Mouse (Mus musculus): ENCODE results near the gene Gnptab. TPM values are rescaled to one million over a fixed set of nuclear protein-coding genes. Genes with fewer than 3 reads are reported as not detected.
"Not testable (repeated sequence)": the region's sequence is repeated elsewhere in the genome, so short reads cannot be mapped to it uniquely, and the experiment has no call there.

Gene Gnptab
- total RNA-seq, 2 experiments from 2014 or later = 101 to 102 TPM

DNA sequence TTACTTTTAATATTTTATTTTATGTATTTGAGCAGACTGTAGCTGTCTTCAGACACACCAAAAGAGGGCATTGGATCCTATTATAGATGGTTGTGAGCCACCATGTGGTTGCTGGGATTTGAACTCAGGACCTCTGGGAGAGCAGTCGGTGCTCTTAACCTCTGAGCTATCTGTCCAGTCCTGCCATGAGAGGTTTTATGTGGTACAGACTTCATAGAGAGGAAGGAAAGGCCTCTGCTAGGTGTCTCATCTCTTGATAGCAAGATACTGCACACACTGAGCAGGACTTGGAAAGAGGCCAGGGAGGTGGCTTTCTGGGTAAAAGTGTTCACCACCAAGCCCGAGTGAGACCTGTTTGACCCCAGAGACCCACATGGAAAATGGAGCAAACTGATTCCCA, 6.0 kb upstream of the Gnptab start:
- intact Hi-C loops (cut with DNase I); DNase-seq (ENCODE audit: extremely low spot score in 1 of 2, low spot score in 2 of 2): not testable (repeated sequence)

DNA sequence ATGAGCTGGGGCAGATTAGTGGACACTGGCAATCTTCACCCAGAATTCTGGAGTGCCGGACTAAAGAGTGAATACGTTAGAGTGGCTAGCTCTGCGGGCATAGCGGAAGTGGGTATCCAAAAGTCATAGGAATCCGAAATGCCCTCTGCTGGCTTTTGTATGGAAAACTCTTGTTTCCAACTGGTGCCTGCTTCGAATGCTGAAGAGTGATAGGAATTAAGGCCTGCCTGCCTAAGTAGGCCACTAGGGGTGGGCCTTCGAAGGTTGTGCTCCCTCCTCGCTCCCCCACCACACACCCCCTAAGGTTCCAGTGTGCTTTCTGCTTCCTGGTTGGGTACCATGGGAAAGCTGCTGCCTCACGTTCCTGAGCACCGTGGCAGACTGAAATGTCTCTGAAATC, 3.9 kb upstream of the Gnptab start:
- intact Hi-C loops (cut with DNase I) = loop anchor here (5.0 kb wide), 1 partner anchor 352 kb away; no protein-coding TSS in a partner anchor

DNA sequence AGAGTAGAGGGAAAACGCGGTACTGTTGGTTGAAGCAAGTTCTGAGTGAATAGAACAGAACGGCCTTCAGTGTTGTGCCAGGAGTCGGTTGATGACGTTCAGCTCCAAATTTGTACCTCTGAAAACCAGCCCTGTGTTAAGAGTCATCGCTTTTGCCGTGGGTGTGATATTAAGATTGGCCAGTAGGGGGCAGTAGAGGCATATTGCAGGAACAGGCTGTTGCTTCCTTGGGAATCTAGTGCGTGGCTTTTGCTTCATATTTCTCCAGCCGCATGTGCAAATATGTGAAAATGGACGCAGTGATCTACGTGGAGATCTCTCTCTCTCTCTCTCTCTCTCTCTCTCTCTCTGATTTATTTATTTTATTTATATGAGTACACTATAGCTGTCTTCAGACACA, 2.2 kb upstream of the Gnptab start:
- intact Hi-C loops (cut with DNase I) = loop anchor here (2.0 to 5.0 kb wide), 2 partner anchors 292 to 351 kb away; no protein-coding TSS in a partner anchor
- DNase-seq (ENCODE audit: extremely low spot score in 1 of 2, low spot score in 2 of 2) = peak; percentile 88 to 92

More for the DNA sequence above, 3.9 kb upstream of the Gnptab start:
- no peak for DNase-seq (ENCODE audit: extremely low spot score in 1 of 2, low spot score in 2 of 2)

DNA sequence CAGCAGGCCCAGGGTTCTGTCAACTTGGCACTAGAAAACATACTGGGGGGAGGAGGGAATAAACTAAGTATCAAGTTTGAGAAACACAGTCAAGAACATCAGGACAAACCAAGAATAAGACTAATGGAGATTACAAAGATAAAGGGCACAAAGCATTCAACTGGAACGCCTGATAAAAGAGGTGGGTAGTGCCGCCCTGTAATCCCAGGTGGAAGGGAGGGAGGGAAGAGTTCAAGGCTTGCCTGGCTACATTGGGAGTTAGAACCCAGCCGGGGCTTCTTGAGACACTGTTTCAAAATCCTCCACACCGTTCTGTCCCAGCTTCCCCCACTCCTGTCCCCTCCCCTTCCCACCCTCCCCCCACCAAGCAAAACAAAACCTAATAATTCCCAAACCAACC, 1.3 kb upstream of the Gnptab start:
- intact Hi-C loops (cut with DNase I) = loop anchor here (1.0 to 5.0 kb wide), 3 partner anchors 49 to 350 kb away; no protein-coding TSS in a partner anchor
- DNase-seq (ENCODE audit: extremely low spot score in 1 of 2, low spot score in 2 of 2) = no peak

DNA sequence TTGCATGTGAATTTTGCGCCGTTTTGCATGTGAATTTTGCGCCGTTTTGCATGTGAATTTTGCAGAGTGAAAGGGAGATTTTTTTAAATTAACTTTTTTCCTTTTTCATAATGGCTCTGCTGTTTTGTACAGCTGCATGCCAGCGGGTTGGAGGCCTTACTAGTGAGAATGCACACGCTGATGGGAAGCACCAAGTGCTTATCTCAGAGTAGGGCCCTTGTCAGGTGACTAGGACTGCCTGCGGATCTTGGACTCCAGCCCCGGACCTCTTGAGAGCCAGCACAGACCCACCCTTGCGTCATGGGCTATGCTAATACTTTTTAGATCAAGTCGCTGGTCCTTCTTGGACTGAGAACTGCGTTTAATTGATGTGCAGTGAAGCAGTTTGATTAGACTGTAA, 1.1 kb downstream of the Gnptab start:
- peak in 1 of 2 experiments; percentile 48 for DNase-seq (ENCODE audit: extremely low spot score in 1 of 2, low spot score in 2 of 2)
- intact Hi-C loops (cut with DNase I) = no loop called here

DNA sequence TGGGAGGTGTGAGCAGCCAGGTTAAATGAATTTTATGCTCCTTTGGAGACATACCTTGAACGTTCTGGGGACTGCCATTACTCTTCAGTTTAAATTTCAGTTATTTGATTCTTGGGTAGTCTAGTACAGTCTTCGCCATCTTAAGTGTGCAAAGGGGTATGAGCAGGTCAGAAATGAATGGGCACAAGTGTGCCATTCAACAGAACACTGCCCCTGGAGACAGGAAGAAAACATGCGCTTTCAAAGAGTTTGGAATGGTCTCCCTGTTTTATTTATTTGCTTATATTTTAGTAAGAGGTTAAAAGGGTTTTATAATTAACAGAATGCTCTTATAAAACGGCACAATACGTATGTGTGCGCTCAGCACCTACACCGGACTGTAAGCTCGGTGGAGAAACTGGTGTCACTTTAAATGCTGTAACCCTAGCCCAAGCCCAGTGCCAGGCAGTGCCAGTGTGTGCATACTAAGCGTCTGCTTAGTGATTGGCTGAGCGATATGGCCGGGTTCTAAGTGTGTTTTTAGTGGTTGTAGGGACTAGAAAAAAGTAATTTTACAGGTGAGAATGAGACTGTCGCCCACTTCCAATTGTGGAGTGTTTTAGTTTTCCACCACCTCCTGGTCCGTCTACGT, 1.6 kb downstream of the Gnptab start:
- DNase-seq (ENCODE audit: extremely low spot score in 1 of 2, low spot score in 2 of 2) = no peak
- intact Hi-C loops (cut with DNase I) = no loop called here

DNA sequence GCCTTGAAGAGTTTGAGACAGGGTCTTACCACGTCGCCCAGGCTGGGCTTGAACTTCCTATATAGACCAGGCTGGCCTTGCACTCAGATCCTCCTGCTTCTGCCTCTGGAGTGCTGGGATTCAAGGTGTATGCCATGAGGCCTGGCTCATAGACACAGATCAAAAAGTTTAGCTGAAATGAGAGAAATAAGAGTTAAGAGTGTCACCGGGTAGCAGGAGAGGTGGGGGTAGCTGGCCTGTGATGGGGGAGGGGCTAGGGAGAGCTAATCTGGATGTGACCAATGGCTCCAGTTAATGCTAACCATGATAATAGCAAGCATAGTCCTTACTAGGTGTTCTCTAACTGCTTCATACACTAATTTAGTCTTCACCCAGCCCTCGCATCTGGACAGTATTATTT, 2.4 kb downstream of the Gnptab start:
- intact Hi-C loops (cut with DNase I) = no loop called here
- DNase-seq (ENCODE audit: extremely low spot score in 1 of 2, low spot score in 2 of 2) = no peak

DNA sequence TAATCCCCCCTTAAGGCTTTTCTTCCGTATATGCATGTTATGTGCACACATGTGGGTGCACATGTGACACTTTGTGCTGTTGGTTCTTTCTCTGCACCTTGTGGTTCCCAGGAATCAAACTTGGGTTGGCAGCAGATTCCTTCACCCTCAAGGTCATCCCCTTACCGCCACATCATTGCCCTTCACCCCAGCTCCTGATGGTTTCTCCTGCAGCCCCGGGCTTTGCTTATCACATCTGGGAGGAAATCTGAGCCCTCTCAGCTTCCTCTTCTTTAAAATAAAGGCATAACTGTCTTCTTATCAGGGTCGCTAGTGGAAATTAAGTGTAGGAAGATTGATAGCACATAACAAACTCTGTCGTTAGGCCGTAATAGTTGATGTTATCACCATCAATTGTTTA, 3.1 kb downstream of the Gnptab start:
- DNase-seq (ENCODE audit: extremely low spot score in 1 of 2, low spot score in 2 of 2) = no peak
- intact Hi-C loops (cut with DNase I) = no loop called here

DNA sequence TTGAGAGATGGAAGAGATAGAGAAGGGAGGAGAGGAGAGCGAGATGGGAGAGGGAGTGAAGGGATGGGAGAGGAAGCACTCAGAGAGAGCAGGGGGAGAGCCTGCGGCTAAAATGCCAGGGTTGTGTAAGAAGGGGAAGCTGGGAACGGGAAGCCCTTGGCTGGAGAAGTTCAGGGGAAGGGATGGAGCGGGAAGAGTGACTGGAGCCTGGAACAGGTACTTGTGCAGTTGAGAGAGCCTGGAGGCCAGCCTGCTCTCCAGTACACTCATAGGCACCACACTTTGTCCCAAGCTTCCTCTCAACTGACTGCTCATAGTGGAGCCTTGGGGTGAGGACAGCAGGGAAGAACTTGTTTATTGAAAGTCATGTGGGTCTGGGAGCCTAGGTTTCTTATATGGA, 4.5 kb downstream of the Gnptab start:
- DNase-seq (ENCODE audit: extremely low spot score in 1 of 2, low spot score in 2 of 2) = no peak
- intact Hi-C loops (cut with DNase I) = no loop called here

DNA sequence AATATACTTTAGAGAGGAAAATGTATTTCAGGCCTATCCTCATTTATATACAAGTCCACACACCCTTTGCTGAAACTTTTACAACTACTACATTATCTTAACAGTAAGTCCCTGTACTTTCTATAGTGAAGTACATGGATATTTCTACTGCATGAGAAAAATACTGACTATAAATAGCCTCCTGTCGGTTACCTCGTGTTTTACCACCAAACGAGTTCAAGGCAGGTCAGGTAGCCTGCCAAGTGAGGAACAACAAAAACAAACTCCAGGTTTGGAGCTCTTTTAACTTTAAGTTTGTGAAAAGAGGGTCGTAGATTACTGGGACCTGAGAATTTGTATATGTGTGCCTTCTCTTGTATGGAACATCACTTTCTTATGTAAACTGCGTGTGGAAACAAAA, 5.1 kb downstream of the Gnptab start:
- intact Hi-C loops (cut with DNase I) = no loop called here
- no peak for DNase-seq (ENCODE audit: extremely low spot score in 1 of 2, low spot score in 2 of 2)

DNA sequence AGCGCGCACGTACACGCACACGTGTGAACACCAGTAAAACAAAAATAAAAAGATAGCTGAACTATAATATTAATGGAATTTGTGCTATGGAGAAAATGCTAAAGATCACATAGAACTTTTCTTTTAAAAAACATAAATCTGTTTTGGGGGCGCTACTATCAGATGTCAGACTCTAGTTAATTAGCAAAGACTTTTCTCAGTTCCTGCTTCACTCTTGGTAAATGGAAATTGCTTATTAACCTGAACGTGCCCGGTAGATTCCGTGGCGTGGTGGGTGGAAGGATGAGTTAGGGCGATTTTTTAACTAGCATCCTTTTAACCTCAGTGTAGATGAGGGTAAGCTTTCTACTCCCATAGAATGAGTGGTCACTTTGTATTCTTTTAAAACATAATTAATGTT, 6.4 kb downstream of the Gnptab start:
- DNase-seq (ENCODE audit: extremely low spot score in 1 of 2, low spot score in 2 of 2) = no peak
- intact Hi-C loops (cut with DNase I) = no loop called here

DNA sequence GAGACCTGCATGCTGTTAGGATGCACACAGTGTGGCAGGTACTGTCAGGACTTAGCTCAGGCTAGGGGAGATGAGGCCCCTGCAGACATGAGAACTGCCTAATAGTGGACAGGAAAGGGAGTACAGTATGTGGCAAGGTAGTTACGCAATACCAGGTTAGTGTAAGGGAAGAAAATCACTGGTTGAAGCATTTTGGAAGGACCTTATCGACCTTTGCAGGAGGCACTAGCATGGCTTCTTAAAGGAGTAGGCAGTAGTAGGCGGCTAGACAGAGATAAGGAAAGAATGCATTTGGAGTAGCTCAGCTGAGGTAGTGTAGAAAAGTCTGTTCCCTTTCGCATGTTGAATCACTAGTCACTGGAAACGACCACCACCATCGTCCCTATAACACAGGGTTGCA, 6.8 kb downstream of the Gnptab start:
- DNase-seq (ENCODE audit: extremely low spot score in 1 of 2, low spot score in 2 of 2) = no peak
- intact Hi-C loops (cut with DNase I) = no loop called here

DNA sequence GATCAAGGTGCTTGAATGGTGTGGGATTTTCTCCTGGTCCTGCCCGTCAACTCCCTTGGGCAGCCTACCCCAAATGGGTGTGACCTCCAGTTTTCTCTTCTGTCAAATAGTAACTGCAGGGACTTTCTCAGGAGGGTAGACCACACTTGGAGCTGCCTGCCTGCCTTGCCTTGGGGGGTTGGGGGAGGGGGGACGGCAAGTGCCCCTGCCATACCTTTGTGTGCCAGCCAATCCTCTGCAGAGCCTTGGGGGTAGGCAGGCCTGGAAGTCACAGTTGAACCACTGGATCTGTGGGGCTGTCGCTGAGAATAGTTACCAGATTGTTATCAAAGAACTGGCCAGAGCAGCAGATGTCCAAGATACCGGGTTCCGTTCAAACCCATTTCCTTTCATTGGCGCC, 7.3 kb downstream of the Gnptab start:
- no peak for DNase-seq (ENCODE audit: extremely low spot score in 1 of 2, low spot score in 2 of 2)
- intact Hi-C loops (cut with DNase I) = no loop called here

DNA sequence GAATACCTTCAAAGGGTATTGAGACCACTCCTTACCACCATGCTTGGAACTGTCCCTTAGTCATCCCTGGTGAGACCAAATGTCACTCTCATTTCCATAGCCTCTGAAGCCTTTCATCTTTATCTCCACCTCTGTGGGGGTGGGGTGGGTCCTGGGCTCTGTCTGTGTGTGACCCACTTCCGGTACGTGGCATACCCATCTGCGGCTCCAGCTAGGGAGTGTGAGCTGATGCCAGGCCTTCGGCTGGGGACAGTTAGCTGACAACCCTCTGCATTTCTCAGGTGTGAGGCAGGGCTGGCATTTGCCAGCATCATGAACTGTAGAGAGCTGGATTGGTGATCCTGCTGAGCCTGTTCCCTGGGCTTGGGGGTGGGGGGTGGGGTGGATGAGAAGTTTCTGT, 10.6 kb downstream of the Gnptab start:
- intact Hi-C loops (cut with DNase I) = no loop called here
- no peak for DNase-seq (ENCODE audit: extremely low spot score in 1 of 2, low spot score in 2 of 2)

DNA sequence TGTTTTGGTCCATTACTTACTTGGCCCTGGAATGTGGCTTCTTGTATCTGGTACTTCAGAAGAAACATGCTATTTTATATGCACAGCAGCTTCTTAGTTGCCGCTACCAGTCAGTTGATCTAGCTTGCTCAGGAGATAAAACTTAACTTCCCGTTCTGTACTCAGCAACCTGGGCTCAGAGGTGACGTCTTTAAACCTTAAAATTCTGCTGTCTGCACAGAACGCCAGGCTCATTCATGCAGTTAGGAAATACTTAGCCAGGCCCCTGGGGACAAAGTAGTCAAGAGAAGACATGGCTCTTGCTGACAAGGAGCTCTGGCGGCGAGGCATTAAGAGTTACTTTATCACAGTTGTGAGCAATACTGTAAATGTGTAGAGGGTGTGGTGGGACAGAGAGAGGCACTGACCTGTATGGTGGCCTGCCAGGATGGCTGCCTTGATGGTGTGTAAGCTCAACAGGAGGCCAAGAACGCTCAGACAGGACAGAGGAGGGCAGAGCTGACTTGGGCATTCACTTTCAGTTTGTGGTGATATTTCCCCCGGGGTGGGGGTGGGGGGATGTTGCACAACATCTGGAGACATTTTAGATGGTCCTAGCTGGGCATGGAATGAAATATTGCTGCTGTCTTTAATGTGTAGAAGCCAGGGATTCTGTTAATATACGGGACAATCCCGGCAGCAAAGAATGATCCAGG, 11.3 kb downstream of the Gnptab start:
- intact Hi-C loops (cut with DNase I) = loop anchor here (10.0 kb wide), 1 partner anchor 1845 kb away; no protein-coding TSS in a partner anchor

DNA sequence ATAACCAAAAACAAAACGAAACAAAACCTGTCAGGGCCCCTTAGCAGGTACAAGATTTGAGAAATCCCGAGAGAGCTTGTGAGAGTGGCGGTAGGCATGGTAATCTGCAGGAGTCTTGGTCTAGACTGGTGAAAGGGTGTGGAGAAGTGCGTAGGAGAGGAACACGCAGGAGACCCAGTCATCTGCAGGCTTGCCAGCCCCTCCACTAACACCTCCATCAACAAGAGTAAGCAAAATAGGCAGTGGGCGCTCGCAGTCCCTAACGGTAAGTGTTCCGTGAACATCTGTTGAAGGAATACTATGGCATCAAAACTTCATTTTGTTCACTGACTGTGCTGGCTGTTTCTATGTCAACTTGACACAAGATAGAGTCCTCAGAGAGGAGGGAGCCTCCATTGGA, 12.6 kb downstream of the Gnptab start:
- no peak for DNase-seq (ENCODE audit: extremely low spot score in 1 of 2, low spot score in 2 of 2)
- intact Hi-C loops (cut with DNase I) = loop anchor here (10.0 kb wide), 1 partner anchor 1843 kb away; no protein-coding TSS in a partner anchor

More for the DNA sequence above, 11.3 kb downstream of the Gnptab start:
- DNase-seq (ENCODE audit: extremely low spot score in 1 of 2, low spot score in 2 of 2) = no peak

DNA sequence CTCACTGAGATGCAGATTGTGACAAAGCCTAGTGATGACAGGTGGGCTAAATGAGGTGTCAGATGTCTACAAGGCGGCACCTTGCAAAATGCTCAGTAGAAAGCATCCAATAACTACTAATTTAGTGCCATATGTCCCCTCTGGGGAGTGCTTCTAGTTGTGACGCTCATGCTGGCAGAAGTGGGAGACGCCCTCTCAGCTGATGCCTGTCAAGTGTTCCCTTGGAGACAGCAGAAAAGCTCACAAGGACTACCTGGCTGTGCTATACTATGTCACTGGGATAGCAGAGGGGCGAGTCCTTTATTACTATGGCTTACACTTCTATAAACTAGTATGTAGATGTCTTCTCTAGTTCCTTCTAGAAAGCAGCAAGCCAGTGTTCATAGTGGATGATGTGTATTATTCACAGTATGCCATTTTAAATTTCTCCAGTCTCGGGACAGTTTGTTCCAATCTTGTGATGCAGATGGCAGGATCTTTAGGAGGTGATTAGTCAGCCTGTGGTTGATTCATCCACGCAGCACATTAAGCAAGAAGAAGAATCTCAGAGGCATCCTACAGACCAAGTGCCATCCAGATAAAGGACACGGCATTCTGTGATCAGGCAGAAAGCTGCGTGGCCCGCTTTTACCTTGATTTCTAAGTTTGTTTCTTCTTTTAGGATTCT, 13.4 kb downstream of the Gnptab start:
- intact Hi-C loops (cut with DNase I) = loop anchor here (10.0 kb wide), 1 partner anchor 1842 kb away; no protein-coding TSS in a partner anchor
- DNase-seq (ENCODE audit: extremely low spot score in 1 of 2, low spot score in 2 of 2) = no peak

DNA sequence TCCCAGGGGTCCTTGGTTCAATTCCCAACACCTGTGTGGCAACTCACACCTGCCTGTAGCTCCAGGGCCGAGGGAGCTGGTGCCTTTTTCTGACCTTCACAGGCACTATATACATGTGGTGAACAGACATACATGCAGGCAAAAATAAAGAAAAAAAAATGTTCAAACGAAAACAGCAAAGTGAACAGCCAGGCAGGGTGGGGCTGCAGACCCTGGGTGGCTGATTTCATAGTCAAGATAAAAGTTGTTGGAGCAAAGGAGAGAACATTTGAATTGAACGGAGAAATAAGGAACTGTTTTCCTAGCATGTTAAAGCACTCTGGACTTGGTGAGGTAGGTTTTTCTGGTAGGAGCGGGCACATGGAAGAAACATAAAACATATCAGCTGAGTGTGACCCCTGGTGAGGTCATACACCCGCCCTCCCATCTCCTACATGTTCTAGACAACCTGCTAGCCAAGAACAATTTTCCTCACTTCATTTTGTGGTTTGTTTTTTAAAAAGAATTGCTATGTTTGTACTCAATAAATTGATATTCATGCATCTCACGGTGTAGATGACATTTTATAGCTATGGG, 19.8 kb downstream of the Gnptab start:
- DNase-seq (ENCODE audit: extremely low spot score in 1 of 2, low spot score in 2 of 2) = no peak
- intact Hi-C loops (cut with DNase I) = loop anchor here (10.0 kb wide), 1 partner anchor 1836 kb away; no protein-coding TSS in a partner anchor

DNA sequence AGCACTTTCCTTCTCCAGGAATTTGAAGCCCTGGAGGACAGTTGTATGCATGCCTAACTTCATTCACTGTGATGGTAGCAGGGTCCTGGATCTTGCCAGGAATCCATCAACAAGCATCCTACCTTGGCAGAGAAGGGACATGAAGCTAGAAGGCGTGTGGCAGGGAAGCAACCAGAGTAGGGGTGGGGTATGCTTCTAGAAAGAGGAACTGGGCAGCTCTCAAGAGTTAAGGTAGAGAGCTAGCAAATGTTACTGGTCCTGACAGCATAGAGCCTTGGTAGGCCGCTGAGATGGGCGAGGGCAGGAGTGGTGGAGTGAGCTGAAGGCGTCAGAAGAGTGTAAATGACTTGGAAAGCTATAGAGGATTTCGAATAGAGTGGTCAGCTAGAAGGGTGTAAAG, 20.3 kb downstream of the Gnptab start:
- intact Hi-C loops (cut with DNase I) = loop anchor here (10.0 kb wide), 1 partner anchor 1836 kb away; no protein-coding TSS in a partner anchor

More for the DNA sequence above, 20.3 kb downstream of the Gnptab start:
- no peak for DNase-seq (ENCODE audit: extremely low spot score in 1 of 2, low spot score in 2 of 2)
